Mouse (Mus musculus): ENCODE results near the gene Dhx16.

The Dhx16 gene

GRCm38 (mm10) chr17:35897644-35898573 lies 18.3 kb downstream of the Dhx16 start:
- peak; percentile 45 for DNase-seq

- no peak for DNase-seq
Observed at GRCm38 (mm10) chr17:35900636-35901035, 21.0 kb downstream of the Dhx16 start.

- DNase-seq: no peak
Observed at GRCm38 (mm10) chr17:35903343-35903991, 23.8 kb downstream of the Dhx16 start.

GRCm38 (mm10) chr17:35903992-35904355 lies 24.4 kb downstream of the Dhx16 start:
- no peak for DNase-seq

GRCm38 (mm10) chr17:35905587-35905986 lies 26.0 kb downstream of the Dhx16 start:
- DNase-seq: no peak

GRCm38 (mm10) chr17:35907609-35908008 lies 28.0 kb downstream of the Dhx16 start:
- DNase-seq: no peak

- DNase-seq: no peak
Observed at GRCm38 (mm10) chr17:35909186-35909918, 29.7 kb downstream of the Dhx16 start.

GRCm38 (mm10) chr17:35909919-35910369 lies 30.3 kb downstream of the Dhx16 start, which contains the start of gene Atat1:
Gene Atat1 (minus strand): TSS chr17:35910075.
- peak; percentile 96 for DNase-seq

- no peak for DNase-seq
Observed at GRCm38 (mm10) chr17:35914975-35915374, 35.4 kb downstream of the Dhx16 start.

- peak; percentile 31 for DNase-seq
Observed at GRCm38 (mm10) chr17:35915538-35916296, 36.1 kb downstream of the Dhx16 start.

GRCm38 (mm10) chr17:35916297-35917142 lies 36.9 kb downstream of the Dhx16 start, which contains the start of the genes Mrps18b and Ppp1r10:
Gene Mrps18b (minus strand): TSS chr17:35916389.
Gene Ppp1r10 (plus strand): TSS chr17:35916434.
- peak; percentile 99 for DNase-seq

GRCm38 (mm10) chr17:35917143-35917462 lies 37.5 kb downstream of the Dhx16 start:
- peak; percentile 35 for DNase-seq

- DNase-seq: peak; percentile 60
Observed at GRCm38 (mm10) chr17:35917463-35918251, 38.0 kb downstream of the Dhx16 start.

- DNase-seq: peak; percentile 42
Observed at GRCm38 (mm10) chr17:35918276-35919059, 38.8 kb downstream of the Dhx16 start.

- peak; percentile 98 for DNase-seq
Observed at GRCm38 (mm10) chr17:35919060-35919715, 39.6 kb downstream of the Dhx16 start.

GRCm38 (mm10) chr17:35919864-35920301 lies 40.3 kb downstream of the Dhx16 start:
- DNase-seq: peak; percentile 84

GRCm38 (mm10) chr17:35920384-35920783 lies 40.8 kb downstream of the Dhx16 start:
- DNase-seq: no peak

GRCm38 (mm10) chr17:35920862-35921562 lies 41.4 kb downstream of the Dhx16 start:
- no peak for DNase-seq
